Mouse (Mus musculus): Measurements from ENCODE around the gene Dmp1. TPM values are rescaled to one million over a fixed set of nuclear protein-coding genes. Genes with fewer than 3 reads are reported as not detected.

Gene Dmp1
- polyA plus RNA-seq, 1 experiment: 0.47 TPM

GRCm38 (mm10) chr5:104224299-104224698 is 21.9 kb downstream of the Dmp1 start:
- WGBS: 28% methylated on average over 3 of the region's 3 CpGs
- Histone ChIP-seq H3K4me1 (ENCODE audit: control insufficient read depth, insufficient read depth, insufficient read length, low read length) (no peaks in the 10 kb centered on the region), H3K27ac (ENCODE audit: insufficient read depth, low read depth, low read length) (no peak overlapping the region), H3K36me3 (ENCODE audit: control insufficient read depth, insufficient read depth, low read length) (no peaks in the 10 kb centered on the region), H3K4me3 (ENCODE audit: low read depth, low read length) (no peak overlapping the region), H3K27me3 (ENCODE audit: control insufficient read depth, insufficient read depth, low read length) (peaks cover 7% of the 10 kb centered on the region)
- TF ChIP-seq CTCF (IDR thresholded peaks at IDR 0.05; ENCODE audit: extremely low read depth, insufficient read length, insufficient replicate concordance, low read depth, low read length) (no peak), POLR2A (IDR thresholded peaks at IDR 0.05; ENCODE audit: low read depth, low read length) (no peak)

DNA sequence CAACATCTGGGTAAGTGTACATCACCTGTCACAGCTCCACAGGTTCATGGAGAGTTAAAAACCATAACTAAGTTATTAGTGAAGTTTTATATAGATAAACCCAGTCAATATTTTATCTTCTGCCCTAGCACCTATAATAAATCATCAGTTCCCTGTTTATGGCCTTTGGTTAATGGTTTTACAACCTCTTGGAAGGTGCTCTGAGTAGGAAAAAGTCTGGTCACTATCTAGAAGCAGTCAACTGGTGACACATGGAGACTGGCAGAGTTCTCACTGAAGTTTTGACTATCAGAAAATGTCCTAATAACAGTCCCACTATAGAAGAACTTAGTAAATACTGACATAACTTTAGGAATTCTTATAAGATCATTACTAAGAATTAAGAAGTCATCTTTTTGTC is 22.3 kb downstream of the Dmp1 start:
- Histone ChIP-seq H3K4me3 (ENCODE audit: low read depth, low read length) (no peak overlapping the region), H3K36me3 (ENCODE audit: control insufficient read depth, insufficient read depth, low read length) (no peaks in the 10 kb centered on the region), H3K4me1 (ENCODE audit: control insufficient read depth, insufficient read depth, insufficient read length, low read length) (no peaks in the 10 kb centered on the region), H3K27ac (ENCODE audit: insufficient read depth, low read depth, low read length) (no peak overlapping the region), H3K27me3 (ENCODE audit: control insufficient read depth, insufficient read depth, low read length) (peaks cover 7% of the 10 kb centered on the region)
- TF ChIP-seq POLR2A (IDR thresholded peaks at IDR 0.05; ENCODE audit: low read depth, low read length): no peak
- no peak for TF ChIP-seq CTCF (IDR thresholded peaks at IDR 0.05; ENCODE audit: extremely low read depth, insufficient read length, insufficient replicate concordance, low read depth, low read length)

DNA sequence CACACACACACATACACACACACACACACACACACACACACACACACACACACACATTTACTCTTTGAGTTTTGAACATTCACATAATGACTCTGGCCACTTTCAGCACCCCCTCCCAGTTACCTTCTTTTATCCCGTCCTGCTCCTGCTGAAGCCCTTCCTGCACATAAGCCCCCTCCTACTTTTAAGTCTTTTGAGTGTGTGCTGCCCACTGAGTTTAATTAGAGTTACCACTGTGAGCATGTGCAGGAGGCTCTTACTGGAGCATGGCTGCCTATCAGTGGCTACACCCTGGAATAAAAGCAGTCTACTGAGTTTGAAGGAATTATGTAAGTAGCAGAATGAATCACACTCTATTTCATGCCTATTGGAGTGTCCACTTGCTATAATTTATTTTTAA is 26.1 kb downstream of the Dmp1 start:
- H3K4me3 ChIP-seq (ENCODE audit: low read depth, low read length): no peak overlapping the region
- H3K36me3 ChIP-seq (ENCODE audit: control insufficient read depth, insufficient read depth, low read length): no peaks in the 10 kb centered on the region
- WGBS: 88% methylated on average over 1 of the region's 1 CpGs
- no peaks in the 10 kb centered on the region for H3K4me1 ChIP-seq (ENCODE audit: control insufficient read depth, insufficient read depth, insufficient read length, low read length)
- H3K27ac ChIP-seq (ENCODE audit: insufficient read depth, low read depth, low read length): no peak overlapping the region
- TF ChIP-seq POLR2A (IDR thresholded peaks at IDR 0.05; ENCODE audit: low read depth, low read length) (no peak), CTCF (IDR thresholded peaks at IDR 0.05; ENCODE audit: extremely low read depth, insufficient read length, insufficient replicate concordance, low read depth, low read length) (no peak)
- peaks cover 7% of the 10 kb centered on the region for H3K27me3 ChIP-seq (ENCODE audit: control insufficient read depth, insufficient read depth, low read length)

DNA sequence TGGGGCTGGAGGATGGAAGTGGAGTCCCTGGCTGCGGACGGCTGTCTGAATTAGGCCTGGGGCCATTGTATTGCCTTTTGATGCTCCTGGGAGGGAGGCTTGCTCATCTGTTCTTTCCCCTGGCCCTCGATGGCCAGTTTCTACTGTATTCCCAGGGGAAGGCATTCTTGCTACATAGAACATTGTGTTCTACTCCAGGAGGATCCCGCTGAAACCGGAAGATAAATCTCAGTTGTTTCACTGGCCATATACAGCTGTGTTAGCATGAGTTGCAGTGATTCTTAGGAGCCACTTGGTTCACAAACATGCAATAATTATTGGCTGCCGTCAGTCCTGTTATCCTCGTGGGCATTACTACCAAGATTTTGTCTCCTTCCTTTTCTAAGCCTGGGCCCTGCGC is 34.3 kb downstream of the Dmp1 start:
- Histone ChIP-seq H3K4me3 (ENCODE audit: low read depth, low read length) (no peak overlapping the region), H3K4me1 (ENCODE audit: control insufficient read depth, insufficient read depth, insufficient read length, low read length) (no peaks in the 10 kb centered on the region), H3K36me3 (ENCODE audit: control insufficient read depth, insufficient read depth, low read length) (no peaks in the 10 kb centered on the region), H3K27ac (ENCODE audit: insufficient read depth, low read depth, low read length) (no peak overlapping the region), H3K27me3 (ENCODE audit: control insufficient read depth, insufficient read depth, low read length) (no peaks in the 10 kb centered on the region; the same call in 1 of the 2 replicates)
- TF ChIP-seq CTCF (IDR thresholded peaks at IDR 0.05; ENCODE audit: extremely low read depth, insufficient read length, insufficient replicate concordance, low read depth, low read length) (no peak), POLR2A (IDR thresholded peaks at IDR 0.05; ENCODE audit: low read depth, low read length) (no peak)
- 86% methylated on average over 8 of the region's 8 CpGs for WGBS

GRCm38 (mm10) chr5:104239674-104240378 is 37.4 kb downstream of the Dmp1 start:
- 72% methylated on average over 9 of the region's 9 CpGs for WGBS
- no peaks in the 10 kb centered on the region; the same call in none of the 2 replicates for H3K27me3 ChIP-seq (ENCODE audit: control insufficient read depth, insufficient read depth, low read length)
- H3K4me1 ChIP-seq (ENCODE audit: control insufficient read depth, insufficient read depth, insufficient read length, low read length): no peaks in the 10 kb centered on the region
- no peak overlapping the region for H3K27ac ChIP-seq (ENCODE audit: insufficient read depth, low read depth, low read length)
- no peak overlapping the region for H3K4me3 ChIP-seq (ENCODE audit: low read depth, low read length)
- no peaks in the 10 kb centered on the region for H3K36me3 ChIP-seq (ENCODE audit: control insufficient read depth, insufficient read depth, low read length)
- TF ChIP-seq CTCF (IDR thresholded peaks at IDR 0.05; ENCODE audit: extremely low read depth, insufficient read length, insufficient replicate concordance, low read depth, low read length) (no peak), POLR2A (IDR thresholded peaks at IDR 0.05; ENCODE audit: low read depth, low read length) (no peak)

- Histone ChIP-seq H3K4me3 (ENCODE audit: low read depth, low read length) (no peak overlapping the region), H3K27ac (ENCODE audit: insufficient read depth, low read depth, low read length) (no peak overlapping the region), H3K36me3 (ENCODE audit: control insufficient read depth, insufficient read depth, low read length) (no peaks in the 10 kb centered on the region), H3K4me1 (ENCODE audit: control insufficient read depth, insufficient read depth, insufficient read length, low read length) (no peaks in the 10 kb centered on the region), H3K27me3 (ENCODE audit: control insufficient read depth, insufficient read depth, low read length) (no peaks in the 10 kb centered on the region; the same call in 1 of the 2 replicates)
- 17% methylated on average over 2 of the region's 2 CpGs for WGBS
- no peak for TF ChIP-seq POLR2A (IDR thresholded peaks at IDR 0.05; ENCODE audit: low read depth, low read length)
- no peak for TF ChIP-seq CTCF (IDR thresholded peaks at IDR 0.05; ENCODE audit: extremely low read depth, insufficient read length, insufficient replicate concordance, low read depth, low read length)
Measured at GRCm38 (mm10) chr5:104244261-104244660, 41.8 kb downstream of the Dmp1 start.

DNA sequence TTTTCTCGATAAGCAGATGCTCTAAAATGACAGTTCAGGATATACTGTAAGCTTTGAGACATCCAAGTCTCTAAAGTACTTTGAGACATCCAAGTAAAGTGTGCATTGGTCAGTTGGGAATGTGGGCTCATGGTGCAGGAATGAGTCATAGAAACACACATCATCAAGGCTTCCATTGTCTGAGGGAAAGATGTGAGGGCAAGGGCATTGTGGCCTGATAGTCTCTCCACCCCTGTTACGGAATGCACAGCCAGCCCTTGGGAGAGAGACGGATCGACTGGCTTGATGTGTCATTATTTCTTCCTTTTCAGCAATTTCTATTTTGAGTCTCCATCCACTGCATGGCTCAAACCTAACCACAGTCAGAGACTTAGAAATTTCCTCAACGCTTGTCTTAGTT is 49.4 kb downstream of the Dmp1 start:
- Histone ChIP-seq H3K4me3 (ENCODE audit: low read depth, low read length) (no peak overlapping the region), H3K36me3 (ENCODE audit: control insufficient read depth, insufficient read depth, low read length) (no peaks in the 10 kb centered on the region), H3K27ac (ENCODE audit: insufficient read depth, low read depth, low read length) (no peak overlapping the region), H3K4me1 (ENCODE audit: control insufficient read depth, insufficient read depth, insufficient read length, low read length) (no peaks in the 10 kb centered on the region), H3K27me3 (ENCODE audit: control insufficient read depth, insufficient read depth, low read length) (no peaks in the 10 kb centered on the region)
- TF ChIP-seq CTCF (IDR thresholded peaks at IDR 0.05; ENCODE audit: extremely low read depth, insufficient read length, insufficient replicate concordance, low read depth, low read length): no peak
- TF ChIP-seq POLR2A (IDR thresholded peaks at IDR 0.05; ENCODE audit: low read depth, low read length): no peak
- WGBS: 80% methylated on average over 5 of the region's 5 CpGs

All from small intestine, adult 2 months (tissue).